Mouse (Mus musculus) embryonic fibroblast, embryonic 13.5 days (primary cell): Measurements from ENCODE around the gene Idh3a. TPM values are rescaled to one million over a fixed set of nuclear protein-coding genes. Genes with fewer than 3 reads are reported as not detected.
"Not testable (repeated sequence)": the region's sequence is repeated elsewhere in the genome, so short reads cannot be mapped to it uniquely, and the experiment has no call there.

Source experiments
- H3K27ac ChIP-seq: 2 replicates; pipeline ENCODE4 v1.5.1; 2012; ENCODE audit warnings: low read length, control low read depth, inconsistent platforms; ENCODE audit not compliant: insufficient read depth
- H3K4me1 ChIP-seq: 2 replicates; pipeline ENCODE4 v1.6.1; 2011; ENCODE audit warnings: low read length; ENCODE audit not compliant: control insufficient read depth, insufficient read depth
- H3K4me3 ChIP-seq: 2 replicates; pipeline ENCODE4 v1.5.1; 2011; ENCODE audit warnings: mild to moderate bottlenecking, control low read depth, low read length; ENCODE audit not compliant: insufficient read depth
- CTCF ChIP-seq: IDR thresholded peaks from 2 replicates; pipeline ENCODE4 v1.5.1; 2011; ENCODE audit warnings: mild to moderate bottlenecking, control low read depth, low read length, moderate library complexity, borderline replicate concordance; ENCODE audit not compliant: insufficient read depth
- POLR2A ChIP-seq: IDR thresholded peaks from 2 replicates; pipeline ENCODE4 v1.6.1; 2011; ENCODE audit warnings: low read depth, mild to moderate bottlenecking, control low read depth, low read length, moderate library complexity
- polyA plus RNA-seq: library from polyadenylated mRNA; stranded (reverse); fragments of >200 nt; gene quantifications from 2 replicates; pipeline ENCODE4 v1.2.4, GENCODE M21; 2011; ENCODE audit warnings: low read depth; ENCODE audit not compliant: missing spikeins, insufficient read length

Idh3a gene
- polyA plus RNA-seq, 1 experiment, result 84.8 TPM

- Histone ChIP-seq H3K4me1 (no peaks in the 10 kb centered on the region), H3K4me3 (no peak overlapping the region), H3K27ac (no peak overlapping the region)
- no peak for TF ChIP-seq CTCF
- TF ChIP-seq POLR2A, result no peak
These were observed 31.1 kb upstream of the Idh3a start for GRCm38 (mm10) chr9:54555044-54555443.

GRCm38 (mm10) chr9:54558731-54559130 is 27.4 kb upstream of the Idh3a start:
- TF ChIP-seq POLR2A (no peak), CTCF (no peak)
- H3K4me3 ChIP-seq, result no peak overlapping the region
- H3K27ac ChIP-seq, result no peak overlapping the region
- no peaks in the 10 kb centered on the region for H3K4me1 ChIP-seq

GRCm38 (mm10) chr9:54559771-54560471 is 26.2 kb upstream of the Idh3a start, which contains the start of gene Cib2:
Gene Cib2 (minus strand): TSS chr9:54560218.
- Histone ChIP-seq H3K4me3 (peak within 1 kb of the TSS; percentile 46), H3K27ac (no peak within 1 kb of the TSS)

GRCm38 (mm10) chr9:54560831-54561601 is 25.1 kb upstream of the Idh3a start:
- TF ChIP-seq POLR2A (no peak), CTCF (no peak)
- Histone ChIP-seq H3K4me1 (no peaks in the 10 kb centered on the region), H3K27ac (no peak overlapping the region), H3K4me3 (no peak overlapping the region)

More at GRCm38 (mm10) chr9:54559771-54560471, 26.2 kb upstream of the Idh3a start, which contains the start of gene Cib2:
- H3K4me1 ChIP-seq, result no peaks in the 10 kb centered on the region
- TF ChIP-seq CTCF (0 out of 2 replicates have a peak, but pooled peaks have one; percentile 21), POLR2A (peak; percentile 59; the same call in 1 of the 2 replicates)

- no peak overlapping the region for H3K27ac ChIP-seq
- TF ChIP-seq POLR2A, result no peak
- TF ChIP-seq CTCF, result no peak
- no peaks in the 10 kb centered on the region for H3K4me1 ChIP-seq
- H3K4me3 ChIP-seq, result no peak overlapping the region
These were observed 19.2 kb upstream of the Idh3a start for GRCm38 (mm10) chr9:54566958-54567357.

GRCm38 (mm10) chr9:54568732-54569131 is 17.4 kb upstream of the Idh3a start:
- TF ChIP-seq POLR2A (no peak), CTCF (no peak)
- Histone ChIP-seq H3K27ac (no peak overlapping the region), H3K4me1 (no peaks in the 10 kb centered on the region), H3K4me3 (no peak overlapping the region)

- TF ChIP-seq CTCF (no peak), POLR2A (no peak)
- H3K4me1 ChIP-seq, result no peaks in the 10 kb centered on the region
- no peak overlapping the region for H3K27ac ChIP-seq
- H3K4me3 ChIP-seq, result no peak overlapping the region
These were observed 14.8 kb upstream of the Idh3a start for GRCm38 (mm10) chr9:54571130-54571839.

- Histone ChIP-seq H3K27ac (no peak overlapping the region), H3K4me1 (peaks cover 8% of the 10 kb centered on the region; the same call in 1 of the 2 replicates), H3K4me3 (no peak overlapping the region)
- no peak for TF ChIP-seq POLR2A
- TF ChIP-seq CTCF, result no peak
These were observed 2.4 kb upstream of the Idh3a start for GRCm38 (mm10) chr9:54583712-54584111.

- not testable (repeated sequence) for H3K4me3 ChIP-seq, H3K4me1 ChIP-seq, H3K27ac ChIP-seq
These were observed 2.0 kb upstream of the Idh3a start for GRCm38 (mm10) chr9:54584127-54584526.
